Mouse (Mus musculus): ENCODE data around the gene Hacd2. TPM values are rescaled to one million over a fixed set of nuclear protein-coding genes. Genes with fewer than 3 reads are reported as not detected.

Gene Hacd2
- polyA plus RNA-seq, 1 experiment from 2014 or later, result 37.9 TPM

DNA sequence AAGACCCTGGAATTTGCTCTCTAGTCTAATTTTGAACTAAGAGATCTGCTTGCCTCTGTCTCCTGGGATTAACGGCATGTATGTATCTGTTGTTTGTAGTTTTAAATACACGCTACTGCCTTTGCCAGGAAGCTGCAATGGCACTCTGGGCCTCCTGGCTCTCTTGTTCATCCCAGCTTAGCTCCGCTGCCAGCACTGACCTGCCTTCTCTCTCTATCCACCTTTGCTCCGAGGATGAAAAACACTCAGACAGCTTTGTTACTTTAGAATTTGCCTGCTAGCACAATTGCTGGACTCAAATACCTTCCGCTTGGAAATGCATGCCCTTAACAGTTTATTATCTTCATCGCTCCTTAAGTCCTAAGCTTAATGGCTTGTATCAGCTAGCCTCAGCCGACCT lies 18.8 kb downstream of the Hacd2 start:
- H3K9ac ChIP-seq, result no peak overlapping the region
- H3K4me1 ChIP-seq, result peaks cover 12% of the 10 kb centered on the region
- ATAC-seq (ENCODE audit: low FRiP score), result no peak
- no peak overlapping the region for H3K4me2 ChIP-seq (replicated peaks)
- 90% methylated on average over 7 of the region's 7 CpGs for WGBS
- no peak overlapping the region for H3K27ac ChIP-seq
- H3K27me3 ChIP-seq, result no peaks in the 10 kb centered on the region
- no peak overlapping the region for H3K4me3 ChIP-seq
- no peaks in the 10 kb centered on the region for H3K9me3 ChIP-seq (replicated peaks)
- H3K36me3 ChIP-seq, result peaks cover 11% of the 10 kb centered on the region

DNA sequence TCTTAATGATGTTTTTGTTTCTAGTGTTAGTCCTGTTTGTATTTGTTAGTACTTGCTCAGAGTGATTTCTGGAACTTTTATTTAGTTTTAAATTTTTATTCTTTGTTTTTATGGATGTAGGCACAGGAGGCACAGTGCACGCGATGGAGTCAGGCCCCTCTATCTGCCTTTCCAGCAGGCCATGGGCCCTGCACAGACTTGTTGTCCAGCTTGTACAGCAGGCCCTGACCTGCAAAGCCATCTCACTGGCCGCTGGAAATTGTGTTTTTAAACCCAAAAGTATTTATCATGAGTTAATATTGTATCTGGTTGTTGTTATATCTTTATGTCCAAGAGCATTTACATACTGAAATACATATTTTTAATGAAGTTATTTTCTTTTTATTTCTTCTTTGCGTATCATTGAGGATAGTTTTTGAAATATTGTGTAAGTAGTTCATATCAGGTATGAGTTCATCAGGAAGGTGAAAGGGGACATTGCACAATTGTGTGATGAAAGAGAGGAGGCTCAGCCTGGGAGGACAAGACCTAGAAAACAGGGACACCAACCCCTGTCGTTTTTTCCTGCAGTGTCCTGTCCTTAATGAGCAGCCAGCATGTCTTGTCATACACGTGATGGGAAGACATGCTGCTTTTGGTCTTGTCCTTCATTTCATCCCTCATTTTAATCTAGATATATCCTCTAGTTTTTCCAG lies 24.0 kb downstream of the Hacd2 start:
- Histone ChIP-seq H3K9me3 (replicated peaks) (no peaks in the 10 kb centered on the region), H3K27ac (no peak overlapping the region), H3K36me3 (peaks cover 6% of the 10 kb centered on the region; the same call in 1 of the 2 replicates), H3K4me1 (peaks cover 6% of the 10 kb centered on the region), H3K4me3 (no peak overlapping the region), H3K9ac (no peak overlapping the region), H3K27me3 (no peaks in the 10 kb centered on the region), H3K4me2 (replicated peaks) (no peak overlapping the region)
- WGBS, result 85% methylated on average over 6 of the region's 6 CpGs
- ATAC-seq (ENCODE audit: low FRiP score), result no peak

DNA sequence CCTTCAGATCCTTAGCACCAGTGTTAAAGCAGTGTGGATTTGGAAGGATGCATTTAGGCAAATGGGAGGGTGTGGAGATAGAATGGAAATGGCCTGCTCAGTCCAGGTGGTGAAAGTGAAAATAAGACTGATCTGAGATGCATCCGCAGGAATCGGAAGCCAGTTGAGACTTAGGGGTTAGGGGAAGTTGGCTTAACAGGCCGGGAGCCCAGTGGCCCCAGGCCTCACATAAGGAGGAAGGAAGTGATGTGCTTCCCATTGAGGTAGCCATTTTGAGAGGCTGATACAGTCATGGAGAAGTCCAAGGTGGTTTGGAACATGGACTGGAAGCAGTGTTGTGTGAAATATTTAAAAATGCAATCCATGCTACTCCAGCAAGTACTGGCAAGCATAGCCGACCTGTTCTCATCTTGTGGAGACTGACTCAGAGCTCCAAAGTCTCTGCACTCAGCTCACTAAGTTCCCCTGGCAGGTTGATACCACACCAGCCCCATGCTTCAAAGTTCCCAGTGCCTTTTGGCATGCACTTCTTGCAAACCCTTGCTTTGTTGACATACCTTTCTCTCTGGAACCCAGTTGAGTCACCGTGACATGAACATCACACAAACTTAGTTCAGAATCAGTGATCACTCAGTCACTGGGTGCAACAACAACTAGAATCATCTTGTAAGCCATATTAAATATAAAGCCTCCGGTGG lies 25.2 kb downstream of the Hacd2 start:
- no peak overlapping the region for H3K27ac ChIP-seq
- 96% methylated on average over 6 of the region's 6 CpGs for WGBS
- H3K4me3 ChIP-seq, result no peak overlapping the region
- H3K9me3 ChIP-seq (replicated peaks), result no peaks in the 10 kb centered on the region
- peaks cover 9% of the 10 kb centered on the region for H3K4me1 ChIP-seq
- no peak overlapping the region for H3K4me2 ChIP-seq (replicated peaks)
- H3K36me3 ChIP-seq, result peaks cover 6% of the 10 kb centered on the region; the same call in 1 of the 2 replicates
- no peaks in the 10 kb centered on the region for H3K27me3 ChIP-seq
- no peak overlapping the region for H3K9ac ChIP-seq
- no peak for ATAC-seq (ENCODE audit: low FRiP score)

DNA sequence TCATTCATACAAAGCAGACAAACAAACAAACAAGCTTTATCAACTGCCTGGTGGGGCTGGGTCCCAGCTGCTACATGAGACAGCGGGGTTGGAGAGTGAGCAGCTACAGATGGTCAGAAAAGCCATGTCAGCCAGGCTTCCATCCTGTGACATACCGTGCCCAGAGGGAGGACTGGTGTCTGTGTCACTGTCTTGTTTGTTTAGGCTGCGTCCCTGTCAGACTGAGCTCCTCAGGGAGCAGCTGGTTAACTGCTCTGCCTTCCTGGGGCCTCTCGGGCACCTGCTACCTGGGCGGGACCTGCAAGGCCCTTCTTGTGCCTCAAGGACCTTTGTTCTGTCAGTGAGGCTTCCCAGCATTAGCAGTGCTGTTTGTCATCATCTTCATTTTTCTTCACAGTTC lies 28.8 kb downstream of the Hacd2 start:
- no peak overlapping the region for H3K4me3 ChIP-seq
- no peaks in the 10 kb centered on the region for H3K9me3 ChIP-seq (replicated peaks)
- H3K27me3 ChIP-seq, result no peaks in the 10 kb centered on the region
- 39% methylated on average over 5 of the region's 5 CpGs for WGBS
- ATAC-seq (ENCODE audit: low FRiP score), result peak; percentile 69
- no peak overlapping the region for H3K9ac ChIP-seq
- H3K27ac ChIP-seq, result no peak overlapping the region
- H3K36me3 ChIP-seq, result 0 out of 2 replicates have a peak, but pooled peaks cover 6% of the 10 kb centered on the region
- peaks cover 9% of the 10 kb centered on the region for H3K4me1 ChIP-seq
- H3K4me2 ChIP-seq (replicated peaks), result no peak overlapping the region

DNA sequence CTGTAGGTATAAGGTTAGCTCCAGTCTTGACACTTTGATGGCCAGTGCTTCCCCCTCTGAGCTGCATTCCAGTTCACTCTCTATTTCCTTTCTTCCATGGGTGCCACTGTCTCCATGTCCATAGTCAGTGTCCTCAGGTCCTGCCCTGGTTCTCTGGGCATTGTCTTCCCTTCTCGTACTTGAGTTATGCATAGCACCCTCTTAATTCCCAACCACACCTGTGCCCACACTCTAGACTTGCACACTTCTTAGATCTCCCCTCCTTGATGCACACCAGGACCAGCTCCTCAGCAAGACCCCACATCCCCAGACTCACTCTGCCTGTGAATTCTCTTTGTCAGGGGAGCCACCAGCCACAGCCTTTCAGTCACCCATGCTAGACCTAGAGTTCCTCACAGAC lies 30.0 kb downstream of the Hacd2 start:
- 95% methylated on average over 1 of the region's 1 CpGs for WGBS
- no peak for ATAC-seq (ENCODE audit: low FRiP score)
- Histone ChIP-seq H3K4me2 (replicated peaks) (no peak overlapping the region), H3K9me3 (replicated peaks) (no peaks in the 10 kb centered on the region), H3K4me3 (no peak overlapping the region), H3K27ac (no peak overlapping the region), H3K9ac (no peak overlapping the region), H3K27me3 (no peaks in the 10 kb centered on the region), H3K4me1 (peaks cover 9% of the 10 kb centered on the region), H3K36me3 (0 out of 2 replicates have a peak, but pooled peaks cover 6% of the 10 kb centered on the region)

DNA sequence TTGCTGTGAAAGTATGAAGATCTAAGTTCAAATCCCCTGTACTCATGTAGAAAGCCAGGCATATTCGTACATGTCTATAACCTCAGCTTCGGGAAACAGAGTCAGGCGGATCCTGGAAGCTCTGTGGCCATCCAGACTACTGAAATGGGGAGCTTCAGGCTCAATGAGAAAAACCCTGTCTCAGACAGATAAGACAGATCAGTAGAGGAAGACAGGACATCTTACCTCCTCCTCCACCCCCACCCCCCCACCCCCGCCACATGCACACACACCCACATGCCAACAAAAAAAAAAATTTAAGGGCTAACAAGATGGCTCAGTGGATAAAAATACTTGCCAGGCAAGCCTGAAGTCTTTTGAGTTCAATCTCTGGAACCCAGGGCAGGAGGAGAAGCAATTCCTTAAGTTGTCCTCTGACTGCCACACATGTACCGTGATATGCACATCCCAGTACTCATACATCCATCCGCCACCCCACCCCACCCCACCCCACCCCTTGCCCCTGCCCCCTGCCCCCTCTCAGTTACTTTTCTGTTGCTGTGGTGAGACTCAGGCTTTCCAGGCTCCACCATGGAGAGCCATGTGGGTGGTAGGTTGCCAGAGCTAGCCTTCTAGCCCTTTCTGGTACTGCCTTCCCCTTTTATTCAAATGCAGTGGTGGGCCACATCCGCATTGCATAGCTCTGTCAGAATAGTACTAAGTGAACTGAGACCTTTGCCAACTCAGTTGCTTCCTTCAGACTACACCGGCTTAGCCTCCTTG lies 32.4 kb downstream of the Hacd2 start:
- no peaks in the 10 kb centered on the region for H3K36me3 ChIP-seq
- ATAC-seq (ENCODE audit: low FRiP score), result no peak
- 91% methylated on average over 8 of the region's 8 CpGs for WGBS

DNA sequence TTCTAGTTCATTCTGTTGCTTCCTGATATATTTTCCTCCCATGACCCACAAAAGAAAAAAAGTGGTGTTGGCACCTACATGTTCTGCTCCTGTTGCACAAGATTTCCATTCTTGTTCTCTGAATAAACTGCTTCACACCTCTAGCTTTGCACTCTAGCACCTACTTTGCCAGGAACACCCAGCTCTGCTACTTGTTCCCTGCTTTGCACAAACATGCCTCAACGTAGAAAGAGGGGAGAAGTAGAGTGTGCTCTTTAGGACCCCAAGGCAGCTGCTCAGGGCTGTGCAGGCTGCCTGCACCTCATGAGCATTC lies 32.9 kb downstream of the Hacd2 start:
- Histone ChIP-seq H3K4me3 (no peak overlapping the region), H3K4me1 (peaks cover 9% of the 10 kb centered on the region), H3K9me3 (replicated peaks) (no peaks in the 10 kb centered on the region), H3K36me3 (no peaks in the 10 kb centered on the region), H3K27me3 (no peaks in the 10 kb centered on the region), H3K9ac (no peak overlapping the region), H3K4me2 (replicated peaks) (no peak overlapping the region), H3K27ac (no peak overlapping the region)
- ATAC-seq (ENCODE audit: low FRiP score), result no peak
- WGBS, result 74% methylated on average over 1 of the region's 1 CpGs

More for the DNA sequence above, 32.4 kb downstream of the Hacd2 start:
- Histone ChIP-seq H3K9ac (no peak overlapping the region), H3K4me1 (peaks cover 9% of the 10 kb centered on the region), H3K4me2 (replicated peaks) (no peak overlapping the region), H3K4me3 (no peak overlapping the region), H3K27me3 (no peaks in the 10 kb centered on the region), H3K9me3 (replicated peaks) (no peaks in the 10 kb centered on the region), H3K27ac (no peak overlapping the region)

DNA sequence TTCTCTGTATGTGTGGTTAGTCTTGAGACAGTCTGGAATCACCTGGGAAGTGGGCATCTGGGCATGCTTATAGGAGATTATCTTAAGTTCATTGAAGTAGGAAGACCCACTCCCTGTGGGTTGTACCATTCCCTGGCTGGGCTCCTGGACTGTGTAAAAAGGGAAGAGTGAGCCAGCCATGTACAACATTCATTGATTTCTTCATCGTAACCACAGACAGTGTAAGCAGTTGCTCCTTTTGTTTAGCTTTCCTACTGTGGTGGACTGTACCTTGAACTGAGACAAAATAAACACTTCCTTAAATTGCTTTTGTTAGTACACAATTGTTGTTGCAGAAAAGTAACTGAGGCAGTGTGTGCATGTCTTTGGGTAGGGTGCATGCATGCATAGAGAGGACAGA lies 33.6 kb downstream of the Hacd2 start:
- WGBS, result 89% methylated on average over 1 of the region's 1 CpGs
- Histone ChIP-seq H3K27ac (no peak overlapping the region), H3K27me3 (no peaks in the 10 kb centered on the region), H3K9me3 (replicated peaks) (no peaks in the 10 kb centered on the region), H3K4me3 (no peak overlapping the region), H3K4me2 (replicated peaks) (no peak overlapping the region), H3K36me3 (no peaks in the 10 kb centered on the region), H3K4me1 (peaks cover 7% of the 10 kb centered on the region), H3K9ac (no peak overlapping the region)
- no peak for ATAC-seq (ENCODE audit: low FRiP score)

DNA sequence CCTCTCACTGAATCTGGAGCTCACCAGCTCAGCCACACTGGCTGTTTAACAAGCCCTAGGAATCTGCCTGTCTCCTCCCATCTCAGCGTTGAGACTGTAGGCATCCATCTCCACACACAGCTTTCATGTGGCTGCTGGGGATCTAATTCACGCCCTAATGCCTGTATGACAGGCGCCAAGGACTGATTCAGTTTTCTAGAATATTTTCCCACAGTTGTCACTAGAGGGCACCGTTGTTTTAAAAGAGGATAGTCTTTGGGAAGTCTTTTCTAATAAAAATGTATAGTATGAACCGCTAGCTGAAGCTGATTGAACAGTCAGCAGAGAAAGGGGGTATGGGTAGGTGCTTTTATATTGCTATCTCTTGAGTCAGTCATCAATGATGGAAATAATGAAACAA lies 34.1 kb downstream of the Hacd2 start:
- no peaks in the 10 kb centered on the region for H3K9me3 ChIP-seq (replicated peaks)
- 32% methylated on average over 5 of the region's 5 CpGs for WGBS
- no peak overlapping the region for H3K4me2 ChIP-seq (replicated peaks)
- no peaks in the 10 kb centered on the region for H3K27me3 ChIP-seq
- H3K4me1 ChIP-seq, result 0 out of 2 replicates have a peak, but pooled peaks cover 4% of the 10 kb centered on the region
- no peaks in the 10 kb centered on the region for H3K36me3 ChIP-seq
- H3K4me3 ChIP-seq, result no peak overlapping the region
- H3K9ac ChIP-seq, result no peak overlapping the region
- no peak for ATAC-seq (ENCODE audit: low FRiP score)
- H3K27ac ChIP-seq, result no peak overlapping the region

DNA sequence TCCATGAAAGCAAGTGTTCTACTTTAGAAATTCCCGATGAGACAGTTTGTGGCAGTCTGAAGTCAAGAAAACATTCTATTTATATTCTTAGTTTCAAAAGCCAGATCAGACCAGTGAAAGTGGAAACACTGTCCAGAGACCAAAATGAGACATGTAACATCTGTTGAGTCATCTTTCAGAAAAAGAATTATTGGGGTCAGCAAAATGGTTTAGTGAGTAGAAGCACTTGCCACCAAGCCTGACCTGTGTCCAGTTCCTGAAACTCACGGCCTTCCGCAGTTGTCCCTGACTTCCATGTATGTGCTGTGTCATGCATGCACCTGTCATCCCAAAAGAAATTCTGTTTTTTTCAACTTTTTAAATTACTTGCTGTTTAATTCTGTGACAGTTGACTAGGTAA lies 34.6 kb downstream of the Hacd2 start:
- no peaks in the 10 kb centered on the region for H3K36me3 ChIP-seq
- no peak overlapping the region for H3K9ac ChIP-seq
- no peak overlapping the region for H3K4me3 ChIP-seq
- no peak overlapping the region for H3K27ac ChIP-seq
- H3K4me2 ChIP-seq (replicated peaks), result no peak overlapping the region
- 0 out of 2 replicates have a peak, but pooled peaks cover under 1% of the 10 kb centered on the region for H3K4me1 ChIP-seq
- H3K9me3 ChIP-seq (replicated peaks), result no peaks in the 10 kb centered on the region
- no peaks in the 10 kb centered on the region for H3K27me3 ChIP-seq
- WGBS, result 90% methylated on average over 3 of the region's 3 CpGs
- no peak for ATAC-seq (ENCODE audit: low FRiP score)

DNA sequence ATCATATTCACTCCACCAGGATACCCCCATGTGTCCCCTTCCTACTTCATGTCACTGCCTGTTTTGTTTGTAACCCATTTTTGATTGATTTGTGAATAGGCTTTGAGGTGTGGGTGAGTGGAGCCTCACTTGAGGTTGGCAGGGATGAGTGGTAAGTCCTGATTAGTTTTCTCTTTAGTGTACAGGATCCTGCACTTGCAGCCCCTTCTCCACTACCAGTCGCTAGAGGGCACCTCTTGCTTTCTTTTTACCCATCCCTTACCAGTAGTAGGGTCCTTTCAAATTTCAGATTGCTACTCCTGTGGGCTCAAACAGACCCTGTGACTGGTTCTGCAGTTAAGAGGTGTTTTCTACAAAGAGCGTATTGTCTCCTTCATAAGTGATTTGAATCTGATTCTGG lies 38.8 kb downstream of the Hacd2 start:
- Histone ChIP-seq H3K36me3 (peaks cover 3% of the 10 kb centered on the region; the same call in 1 of the 2 replicates), H3K27ac (no peak overlapping the region), H3K4me2 (replicated peaks) (no peak overlapping the region), H3K4me1 (no peaks in the 10 kb centered on the region), H3K4me3 (no peak overlapping the region), H3K27me3 (no peaks in the 10 kb centered on the region), H3K9ac (no peak overlapping the region), H3K9me3 (replicated peaks) (no peaks in the 10 kb centered on the region)
- ATAC-seq (ENCODE audit: low FRiP score), result no peak
- WGBS, result 60% methylated on average over 2 of the region's 2 CpGs

DNA sequence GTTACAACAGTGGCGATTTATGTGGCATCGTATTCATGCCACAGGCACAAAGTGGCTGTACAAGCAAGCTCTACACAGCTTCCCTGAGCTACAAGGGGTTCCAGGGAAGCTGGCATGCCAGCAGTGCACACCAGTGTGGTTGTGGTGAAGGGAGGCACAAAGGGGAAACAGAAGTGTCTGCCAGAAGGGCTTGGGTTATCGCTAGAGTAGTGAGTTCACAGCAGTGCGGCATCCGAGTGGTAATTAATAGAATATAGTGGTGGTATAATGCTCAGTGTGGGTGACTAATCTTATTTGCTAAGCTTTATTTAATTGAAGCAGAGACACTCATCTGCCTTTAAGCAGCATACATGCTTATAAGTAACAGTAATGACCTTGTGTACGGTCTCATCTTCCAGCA lies 43.5 kb downstream of the Hacd2 start:
- Histone ChIP-seq H3K36me3 (peaks cover 3% of the 10 kb centered on the region; the same call in 1 of the 2 replicates), H3K27ac (no peak overlapping the region), H3K4me2 (replicated peaks) (no peak overlapping the region), H3K4me3 (no peak overlapping the region), H3K4me1 (peaks cover 5% of the 10 kb centered on the region; the same call in 1 of the 2 replicates), H3K27me3 (no peaks in the 10 kb centered on the region), H3K9ac (no peak overlapping the region), H3K9me3 (replicated peaks) (no peaks in the 10 kb centered on the region)
- no peak for ATAC-seq (ENCODE audit: low FRiP score)
- 83% methylated on average over 6 of the region's 6 CpGs for WGBS
